Comparison of ENCODE assay signal across 8 mouse cellular contexts in genomic region chr9:54830624-54831023, GRCm38 (mm10). TPM values are rescaled to one million over a fixed set of nuclear protein-coding genes. Genes with fewer than 3 reads are reported as not detected.
DNase-seq lines count a peak whose midpoint lies in the region; ATAC-seq and TF ChIP-seq lines count a peak whose summit lies in the region.
"Had no signal": no experiment of that assay in that cellular context is flagged by ENCODE, and none has a peak within 500 bp of the region (broad histone marks: within the 10 kb centered on the region; RNA-seq: fewer than 3 reads in every experiment).

No protein-coding gene starts in this region.

- no peak for ATAC-seq in neural tube, embryonic 15.5 days (ENCODE audit: low FRiP score)
- no peak for ATAC-seq in liver, embryonic 13.5 days (ENCODE audit: low read depth)
- ATAC-seq in stomach, postnatal 0 days (ENCODE audit: low FRiP score, low TSS enrichment): no peak

- no peak overlapping the region for H3K4me2 ChIP-seq in neural tube, embryonic 15.5 days
- H3K4me2 ChIP-seq in liver, embryonic 13.5 days: no peak overlapping the region
- no peak overlapping the region for H3K4me2 ChIP-seq in stomach, postnatal 0 days (replicated peaks; ENCODE audit: low read depth)
- H3K4me2 ChIP-seq: heart, embryonic 13.5 days had no signal

- no peak overlapping the region for H3K4me3 ChIP-seq in neural tube, embryonic 15.5 days (replicated peaks)
- H3K4me3 ChIP-seq in liver, embryonic 13.5 days (replicated peaks): no peak overlapping the region
- H3K4me3 ChIP-seq in stomach, postnatal 0 days (ENCODE audit: low read depth, low read length): no peak overlapping the region
- H3K4me3 ChIP-seq: heart, embryonic 13.5 days had no signal

- H3K9ac ChIP-seq in neural tube, embryonic 15.5 days (replicated peaks): no peak overlapping the region
- H3K9ac ChIP-seq in liver, embryonic 13.5 days: no peak overlapping the region
- H3K9ac ChIP-seq in stomach, postnatal 0 days (ENCODE audit: low read length): no peak overlapping the region
- H3K9ac ChIP-seq: heart, embryonic 13.5 days had no signal

- no peaks in the 10 kb centered on the region for H3K27me3 ChIP-seq in neural tube, embryonic 15.5 days (replicated peaks)
- H3K27me3 ChIP-seq in liver, embryonic 13.5 days: no peaks in the 10 kb centered on the region
- H3K27me3 ChIP-seq in stomach, postnatal 0 days (ENCODE audit: control insufficient read depth, insufficient read depth, low read length): no peaks in the 10 kb centered on the region
- H3K27me3 ChIP-seq: heart, embryonic 13.5 days had no signal

- TF ChIP-seq EP300 in stomach, postnatal 0 days (optimal IDR thresholded peaks at IDR 0.05): no peak

- H3K9me3 ChIP-seq in neural tube, embryonic 15.5 days (replicated peaks): no peaks in the 10 kb centered on the region
- H3K9me3 ChIP-seq in liver, embryonic 13.5 days (replicated peaks): no peaks in the 10 kb centered on the region
- H3K9me3 ChIP-seq in stomach, postnatal 0 days (ENCODE audit: control insufficient read depth, low read length): no peaks in the 10 kb centered on the region
- H3K9me3 ChIP-seq: heart, embryonic 13.5 days had no signal

- no peaks in the 10 kb centered on the region for H3K4me1 ChIP-seq in neural tube, embryonic 15.5 days
- H3K4me1 ChIP-seq in liver, embryonic 13.5 days (replicated peaks): no peaks in the 10 kb centered on the region
- H3K4me1 ChIP-seq in stomach, postnatal 0 days (replicated peaks; ENCODE audit: control insufficient read depth, insufficient read depth): no peaks in the 10 kb centered on the region
- H3K4me1 ChIP-seq: heart, embryonic 13.5 days had no signal

- 49% methylated on average over 3 of the region's 3 CpGs for WGBS in neural tube, embryonic 15.5 days
- 37% methylated on average over 3 of the region's 3 CpGs for WGBS in liver, embryonic 13.5 days (ENCODE audit: insufficient replicate concordance)
- 46% methylated on average over 3 of the region's 3 CpGs for WGBS in stomach, postnatal 0 days

- DNase-seq in neural tube, embryonic 10.5 days (ENCODE audit: extremely low spot score, low spot score): peak; percentile 35
- peak; percentile 35 for DNase-seq in T-cell, adult 2 months (ENCODE audit: low spot score)
- peak; percentile 15 for DNase-seq in cerebellum, adult 8-10 months
- peak; percentile 60 for DNase-seq in kidney, adult 9 months
- DNase-seq in liver, embryonic 13.5 days: peak; percentile 10
- DNase-seq in stomach, postnatal 0 days (ENCODE audit: low spot score): peak; percentile 50

- H3K36me3 ChIP-seq in neural tube, embryonic 15.5 days: no peaks in the 10 kb centered on the region
- H3K36me3 ChIP-seq in liver, embryonic 13.5 days: no peaks in the 10 kb centered on the region
- no peaks in the 10 kb centered on the region for H3K36me3 ChIP-seq in stomach, postnatal 0 days (ENCODE audit: control insufficient read depth, insufficient read depth, low read length)
- H3K36me3 ChIP-seq: heart, embryonic 13.5 days had no signal

- H3K27ac ChIP-seq in neural tube, embryonic 15.5 days (replicated peaks): no peak overlapping the region
- H3K27ac ChIP-seq in liver, embryonic 13.5 days: no peak overlapping the region
- no peak overlapping the region for H3K27ac ChIP-seq in stomach, postnatal 0 days (replicated peaks)
- H3K27ac ChIP-seq: heart, embryonic 13.5 days had no signal

- peak; percentile 84 for TF ChIP-seq CTCF in stomach, postnatal 0 days (IDR thresholded peaks at IDR 0.05; ENCODE audit: low read depth)

RNA-seq across cellular contexts. Expression of gene Ireb2, which starts 33.0 kb away (rescaled TPM):
- polyA plus RNA-seq in neural tube, embryonic 15.5 days (2015; fragmentation: Nextera tagmentation; extraction: Ambion mirVana): 30.4 and 31.8 TPM in 2 replicates
- polyA plus RNA-seq in liver, embryonic 13.5 days (2015; fragmentation: Nextera tagmentation; extraction: Ambion mirVana): 8.9 and 13.4 TPM in 2 replicates
- polyA plus RNA-seq in stomach, postnatal 0 days (2015; fragmentation: Nextera tagmentation; extraction: Ambion mirVana): 9.6 and 9.7 TPM in 2 replicates

Comparison
In these comparisons a context has a peak if more than half of its experiments do, and no peak if none do; other contexts are left out.
1. DNase-seq: peak in every context shown above with its lines; median percentile 60 in kidney, adult 9 months; 50 in stomach, postnatal 0 days; 35 in neural tube, embryonic 10.5 days; 35 in T-cell, adult 2 months; 15 in cerebellum, adult 8-10 months; 10 in liver, embryonic 13.5 days.